Mouse (Mus musculus): ENCODE results near the gene Pgbd5. TPM values are rescaled to one million over a fixed set of nuclear protein-coding genes. Genes with fewer than 3 reads are reported as not detected.

The Pgbd5 gene
- polyA plus RNA-seq, 1 experiment from 2014 or later = 2.1 TPM

Other genes starting within 250 kb of the Pgbd5 start
- gene Galnt2, start 208.3 kb downstream of the Pgbd5 start, polyA plus RNA-seq (2015; fragmentation: Nextera tagmentation; extraction: Ambion mirVana) = 40.0 and 51.5 TPM in 2 replicates
- gene Cog2, start 81.1 kb upstream of the Pgbd5 start, polyA plus RNA-seq (2015; fragmentation: Nextera tagmentation; extraction: Ambion mirVana) = 38.1 and 40.5 TPM in 2 replicates
- gene Agt, start 130.0 kb upstream of the Pgbd5 start, polyA plus RNA-seq (2015; fragmentation: Nextera tagmentation; extraction: Ambion mirVana) = 3.0 and 4.2 TPM in 2 replicates
- gene Capn9, start 136.5 kb upstream of the Pgbd5 start, polyA plus RNA-seq (2015; fragmentation: Nextera tagmentation; extraction: Ambion mirVana) = 0.25 and 0.55 TPM in 2 replicates
- gene 2310022B05Rik, start 223.7 kb upstream of the Pgbd5 start, polyA plus RNA-seq (2015; fragmentation: Nextera tagmentation; extraction: Ambion mirVana) = 37.3 and 38.6 TPM in 2 replicates